Mouse (Mus musculus): Measurements from ENCODE around the gene Tbx6. TPM values are rescaled to one million over a fixed set of nuclear protein-coding genes. Genes with fewer than 3 reads are reported as not detected.
A peak's percentile ranks its signal among the peaks of the same experiment; 100 is the strongest.

Gene Tbx6
- polyA plus RNA-seq, 1 experiment from 2014 or later, result 0.56 TPM

- DNase-seq (ENCODE audit: low spot score) (peak; percentile 72), ATAC-seq (peak; percentile 50)
- Histone ChIP-seq H3K36me3 (ENCODE audit: insufficient read depth, low read length) (no peaks in the 10 kb centered on the region), H3K4me1 (ENCODE audit: insufficient read depth, low read depth, low read length) (no peaks in the 10 kb centered on the region), H3K9ac (replicated peaks; ENCODE audit: low read depth) (no peak overlapping the region), H3K4me3 (ENCODE audit: low read depth, low read length) (no peak overlapping the region), H3K27me3 (replicated peaks; ENCODE audit: insufficient read depth, low read length) (no peaks in the 10 kb centered on the region), H3K9me3 (ENCODE audit: low read length) (no peaks in the 10 kb centered on the region), H3K4me2 (replicated peaks; ENCODE audit: low read depth, low read length) (no peak overlapping the region), H3K27ac (ENCODE audit: low read length) (no peak overlapping the region)
- TF ChIP-seq EP300 (IDR thresholded peaks at IDR 0.05) (no peak), CTCF (IDR thresholded peaks at IDR 0.05) (no peak)
- WGBS, result 64% methylated on average over 8 of the region's 8 CpGs
Measured at GRCm38 (mm10) chr7:126816494-126816893, 35.2 kb downstream of the Tbx6 start.

- ATAC-seq (no peak), DNase-seq (ENCODE audit: low spot score) (no peak)
- Histone ChIP-seq H3K9ac (replicated peaks; ENCODE audit: low read depth) (no peak overlapping the region), H3K4me1 (ENCODE audit: insufficient read depth, low read depth, low read length) (no peaks in the 10 kb centered on the region), H3K27ac (ENCODE audit: low read length) (no peak overlapping the region), H3K27me3 (replicated peaks; ENCODE audit: insufficient read depth, low read length) (no peaks in the 10 kb centered on the region), H3K36me3 (ENCODE audit: insufficient read depth, low read length) (no peaks in the 10 kb centered on the region), H3K4me2 (replicated peaks; ENCODE audit: low read depth, low read length) (no peak overlapping the region), H3K9me3 (ENCODE audit: low read length) (no peaks in the 10 kb centered on the region), H3K4me3 (ENCODE audit: low read depth, low read length) (no peak overlapping the region)
- no peak for TF ChIP-seq CTCF (IDR thresholded peaks at IDR 0.05)
- TF ChIP-seq EP300 (IDR thresholded peaks at IDR 0.05), result no peak
- 77% methylated on average over 7 of the region's 7 CpGs for WGBS
Measured at GRCm38 (mm10) chr7:126817595-126817994, 36.3 kb downstream of the Tbx6 start.

GRCm38 (mm10) chr7:126818818-126819217, 37.5 kb downstream of the Tbx6 start:
- no peak overlapping the region for H3K27ac ChIP-seq (ENCODE audit: low read length)

DNA sequence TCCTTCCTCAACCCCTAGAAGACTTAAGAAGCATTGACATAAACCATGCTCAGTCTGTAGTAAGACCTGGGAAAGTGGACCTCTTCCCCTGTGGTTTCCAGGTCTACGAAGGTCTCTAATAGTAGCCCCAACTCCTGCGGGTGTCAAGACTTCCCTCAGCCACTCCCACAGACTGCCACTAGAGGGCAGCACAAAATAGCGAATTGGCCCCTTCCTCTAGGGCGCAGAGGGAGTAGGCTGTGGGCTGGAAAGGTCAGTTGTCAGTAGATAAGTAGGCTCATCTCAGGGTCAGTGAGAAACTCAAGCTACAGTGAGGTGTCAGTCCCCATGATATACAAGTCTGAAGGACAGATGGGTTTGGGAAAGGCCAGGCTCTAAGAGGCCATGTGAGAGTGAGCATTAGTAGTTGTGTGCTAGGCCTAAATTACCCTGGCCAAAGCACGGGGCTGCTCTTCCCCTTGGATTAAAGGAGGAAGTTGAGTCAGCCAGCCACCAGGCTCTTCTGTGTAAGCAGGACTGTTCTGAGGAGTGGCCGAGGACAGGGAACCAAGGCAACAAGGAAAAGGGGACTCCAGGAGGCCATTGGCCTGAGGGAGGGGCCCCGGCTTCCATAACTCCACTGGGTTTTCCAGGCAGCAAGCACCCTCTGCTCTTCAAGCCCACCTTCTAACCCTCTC, 40.7 kb downstream of the Tbx6 start:
- H3K4me1 ChIP-seq (ENCODE audit: insufficient read depth, low read depth, low read length), result no peaks in the 10 kb centered on the region
- no peaks in the 10 kb centered on the region for H3K36me3 ChIP-seq (ENCODE audit: insufficient read depth, low read length)
- H3K4me3 ChIP-seq (ENCODE audit: low read depth, low read length), result no peak overlapping the region
- H3K27me3 ChIP-seq (replicated peaks; ENCODE audit: insufficient read depth, low read length), result peaks cover 6% of the 10 kb centered on the region; the same call in 1 of the 2 replicates
- H3K9me3 ChIP-seq (ENCODE audit: low read length), result no peaks in the 10 kb centered on the region
- no peak overlapping the region for H3K9ac ChIP-seq (replicated peaks; ENCODE audit: low read depth)
- H3K27ac ChIP-seq (ENCODE audit: low read length), result no peak overlapping the region
- peak; percentile 69 for DNase-seq (ENCODE audit: low spot score)
- H3K4me2 ChIP-seq (replicated peaks; ENCODE audit: low read depth, low read length), result no peak overlapping the region
- 23% methylated on average over 7 of the region's 7 CpGs for WGBS
- ATAC-seq, result peak; percentile 68
- peak; percentile 95 for TF ChIP-seq CTCF (IDR thresholded peaks at IDR 0.05)
- TF ChIP-seq EP300 (IDR thresholded peaks at IDR 0.05), result no peak

More at GRCm38 (mm10) chr7:126818818-126819217, 37.5 kb downstream of the Tbx6 start:
- WGBS, result 19% methylated on average over 1 of the region's 1 CpGs
- Histone ChIP-seq H3K9me3 (ENCODE audit: low read length) (no peaks in the 10 kb centered on the region), H3K4me3 (ENCODE audit: low read depth, low read length) (no peak overlapping the region), H3K27me3 (replicated peaks; ENCODE audit: insufficient read depth, low read length) (no peaks in the 10 kb centered on the region; the same call in 1 of the 2 replicates), H3K4me1 (ENCODE audit: insufficient read depth, low read depth, low read length) (no peaks in the 10 kb centered on the region), H3K4me2 (replicated peaks; ENCODE audit: low read depth, low read length) (no peak overlapping the region), H3K9ac (replicated peaks; ENCODE audit: low read depth) (no peak overlapping the region), H3K36me3 (ENCODE audit: insufficient read depth, low read length) (no peaks in the 10 kb centered on the region)
- ATAC-seq, result no peak
- TF ChIP-seq EP300 (IDR thresholded peaks at IDR 0.05) (no peak), CTCF (IDR thresholded peaks at IDR 0.05) (peak; percentile 18)
- no peak for DNase-seq (ENCODE audit: low spot score)

GRCm38 (mm10) chr7:126822741-126823140, 41.5 kb downstream of the Tbx6 start:
- H3K9me3 ChIP-seq (ENCODE audit: low read length), result no peaks in the 10 kb centered on the region
- no peak for TF ChIP-seq CTCF (IDR thresholded peaks at IDR 0.05)
- 14% methylated on average over 9 of the region's 9 CpGs for WGBS
- H3K4me1 ChIP-seq (ENCODE audit: insufficient read depth, low read depth, low read length), result no peaks in the 10 kb centered on the region
- H3K9ac ChIP-seq (replicated peaks; ENCODE audit: low read depth), result no peak overlapping the region
- peak overlapping the region; percentile 47 for H3K4me2 ChIP-seq (replicated peaks; ENCODE audit: low read depth, low read length)
- DNase-seq (ENCODE audit: low spot score) (no peak), ATAC-seq (peak; percentile 23; the same call in 1 of the 2 replicates)
- no peak overlapping the region for H3K27ac ChIP-seq (ENCODE audit: low read length)
- H3K36me3 ChIP-seq (ENCODE audit: insufficient read depth, low read length), result no peaks in the 10 kb centered on the region
- H3K27me3 ChIP-seq (replicated peaks; ENCODE audit: insufficient read depth, low read length), result peaks cover 6% of the 10 kb centered on the region; the same call in 1 of the 2 replicates
- no peak overlapping the region for H3K4me3 ChIP-seq (ENCODE audit: low read depth, low read length)

- Histone ChIP-seq H3K4me2 (replicated peaks; ENCODE audit: low read depth, low read length) (peak overlapping the region; percentile 47), H3K4me1 (ENCODE audit: insufficient read depth, low read depth, low read length) (no peaks in the 10 kb centered on the region), H3K9me3 (ENCODE audit: low read length) (no peaks in the 10 kb centered on the region), H3K27ac (ENCODE audit: low read length) (no peak overlapping the region), H3K4me3 (ENCODE audit: low read depth, low read length) (no peak overlapping the region), H3K9ac (replicated peaks; ENCODE audit: low read depth) (no peak overlapping the region), H3K36me3 (ENCODE audit: insufficient read depth, low read length) (no peaks in the 10 kb centered on the region), H3K27me3 (replicated peaks; ENCODE audit: insufficient read depth, low read length) (peaks cover 6% of the 10 kb centered on the region; the same call in 1 of the 2 replicates)
- no peak for TF ChIP-seq CTCF (IDR thresholded peaks at IDR 0.05)
- no peak for TF ChIP-seq EP300 (IDR thresholded peaks at IDR 0.05)
- 0% methylated on average over 7 of the region's 19 CpGs for WGBS
- no peak for DNase-seq (ENCODE audit: low spot score)
- ATAC-seq, result no peak
Measured at GRCm38 (mm10) chr7:126823202-126823711, 42.0 kb downstream of the Tbx6 start.
